Comparison of ENCODE assay signal across 11 mouse cellular contexts in the genomic region with DNA sequence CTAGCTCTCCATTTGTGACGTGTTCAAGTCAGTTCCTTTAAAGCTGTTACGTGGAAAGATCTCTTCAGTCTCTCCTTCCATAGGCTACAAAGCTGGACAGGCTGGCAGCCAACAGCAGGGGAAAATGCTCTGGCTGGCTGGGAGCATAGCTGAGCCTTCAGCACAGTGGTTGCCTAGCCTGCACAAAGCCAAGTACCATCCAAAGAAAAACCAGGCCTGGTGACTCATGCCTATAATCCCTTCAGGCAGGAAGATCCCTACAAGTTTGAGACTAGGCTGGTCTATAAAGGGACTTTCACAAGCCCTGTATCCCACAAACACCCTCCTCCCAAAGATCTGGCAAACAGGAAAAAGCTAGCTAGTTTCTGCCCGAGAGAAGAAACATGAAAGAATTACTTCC. TPM values are rescaled to one million over a fixed set of nuclear protein-coding genes. Genes with fewer than 3 reads are reported as not detected.
DNase-seq lines count a peak whose midpoint lies in the region; ATAC-seq and TF ChIP-seq lines count a peak whose summit lies in the region.
"Had no signal": no experiment of that assay in that cellular context is flagged by ENCODE, and none has a peak within 500 bp of the region (broad histone marks: within the 10 kb centered on the region; RNA-seq: fewer than 3 reads in every experiment).

No protein-coding gene starts in this region.

- H3K9me3 ChIP-seq in heart, embryonic 15.5 days (replicated peaks) = no peaks in the 10 kb centered on the region
- no peaks in the 10 kb centered on the region for H3K9me3 ChIP-seq in heart, embryonic 12.5 days (replicated peaks)
- no peaks in the 10 kb centered on the region for H3K9me3 ChIP-seq in midbrain, embryonic 12.5 days
- no peaks in the 10 kb centered on the region for H3K9me3 ChIP-seq in midbrain, embryonic 10.5 days (replicated peaks)
- H3K9me3 ChIP-seq in embryonic facial prominence, embryonic 12.5 days = no peaks in the 10 kb centered on the region
- H3K9me3 ChIP-seq in neural tube, embryonic 15.5 days (replicated peaks) = no peaks in the 10 kb centered on the region
- H3K9me3 ChIP-seq: kidney, embryonic 15.5 days; liver, embryonic 15.5 days had no signal

- ATAC-seq in heart, embryonic 15.5 days (replicated peaks; ENCODE audit: insufficient number of reproducible peaks, insufficient read depth, low FRiP score, low read depth) = no peak
- ATAC-seq in heart, embryonic 12.5 days (ENCODE audit: insufficient number of reproducible peaks, low FRiP score) = no peak
- ATAC-seq in midbrain, embryonic 12.5 days (ENCODE audit: low FRiP score, low read depth) = no peak
- no peak for ATAC-seq in embryonic facial prominence, embryonic 12.5 days (ENCODE audit: insufficient number of reproducible peaks, insufficient read depth, low FRiP score, low TSS enrichment)
- ATAC-seq in neural tube, embryonic 15.5 days (ENCODE audit: low FRiP score) = no peak

- H3K4me2 ChIP-seq in heart, embryonic 15.5 days = no peak overlapping the region
- H3K4me2 ChIP-seq in heart, embryonic 12.5 days = no peak overlapping the region
- H3K4me2 ChIP-seq in midbrain, embryonic 12.5 days (replicated peaks) = no peak overlapping the region
- no peak overlapping the region for H3K4me2 ChIP-seq in embryonic facial prominence, embryonic 12.5 days (replicated peaks)
- H3K4me2 ChIP-seq in neural tube, embryonic 15.5 days = no peak overlapping the region
- H3K4me2 ChIP-seq: kidney, embryonic 15.5 days; liver, embryonic 15.5 days had no signal

- H3K36me3 ChIP-seq in heart, embryonic 15.5 days = peaks cover 38% of the 10 kb centered on the region
- peaks cover 70% of the 10 kb centered on the region for H3K36me3 ChIP-seq in heart, embryonic 12.5 days
- peaks cover 45% of the 10 kb centered on the region for H3K36me3 ChIP-seq in midbrain, embryonic 12.5 days
- peaks cover 63% of the 10 kb centered on the region for H3K36me3 ChIP-seq in midbrain, embryonic 10.5 days
- H3K36me3 ChIP-seq in embryonic facial prominence, embryonic 12.5 days = peaks cover 31% of the 10 kb centered on the region
- H3K36me3 ChIP-seq in neural tube, embryonic 15.5 days = peaks cover 65% of the 10 kb centered on the region
- peaks cover 24% of the 10 kb centered on the region for H3K36me3 ChIP-seq in thymus, adult 2 months (ENCODE audit: control insufficient read depth, insufficient read depth, low read length)

- no peak overlapping the region for H3K9ac ChIP-seq in heart, embryonic 15.5 days
- no peak overlapping the region for H3K9ac ChIP-seq in heart, embryonic 12.5 days
- no peak overlapping the region for H3K9ac ChIP-seq in midbrain, embryonic 12.5 days (replicated peaks)
- no peak overlapping the region for H3K9ac ChIP-seq in embryonic facial prominence, embryonic 12.5 days
- H3K9ac ChIP-seq in neural tube, embryonic 15.5 days (replicated peaks) = no peak overlapping the region
- H3K9ac ChIP-seq: kidney, embryonic 15.5 days; liver, embryonic 15.5 days had no signal

- peaks cover 13% of the 10 kb centered on the region for H3K4me1 ChIP-seq in heart, embryonic 15.5 days (replicated peaks)
- H3K4me1 ChIP-seq in heart, embryonic 12.5 days (replicated peaks) = peaks cover 14% of the 10 kb centered on the region; the same call in 1 of the 2 replicates
- H3K4me1 ChIP-seq in midbrain, embryonic 12.5 days = peaks cover 8% of the 10 kb centered on the region; the same call in 1 of the 2 replicates
- H3K4me1 ChIP-seq in midbrain, embryonic 10.5 days = peaks cover 17% of the 10 kb centered on the region
- peaks cover 4% of the 10 kb centered on the region; the same call in 1 of the 2 replicates for H3K4me1 ChIP-seq in embryonic facial prominence, embryonic 12.5 days
- peaks cover 16% of the 10 kb centered on the region for H3K4me1 ChIP-seq in neural tube, embryonic 15.5 days
- H3K4me1 ChIP-seq in thymus, adult 2 months (replicated peaks; ENCODE audit: control insufficient read depth, insufficient read depth, low read length) = no peaks in the 10 kb centered on the region

- TF ChIP-seq POLR2A in thymus, adult 2 months (IDR thresholded peaks at IDR 0.05; ENCODE audit: control insufficient read depth, extremely low read depth, insufficient read depth, low read length, poor library complexity) = no peak

- no peak for TF ChIP-seq CTCF in thymus, adult 2 months (IDR thresholded peaks at IDR 0.05; ENCODE audit: borderline replicate concordance, control insufficient read depth, extremely low read depth, insufficient read depth, low read length, poor library complexity)

- WGBS in heart, embryonic 15.5 days = 74% methylated on average over 3 of the region's 3 CpGs
- WGBS in heart, embryonic 12.5 days = 69% methylated on average over 3 of the region's 3 CpGs
- WGBS in midbrain, embryonic 12.5 days = 88% methylated on average over 3 of the region's 3 CpGs
- 86% methylated on average over 3 of the region's 3 CpGs for WGBS in midbrain, embryonic 10.5 days
- WGBS in embryonic facial prominence, embryonic 12.5 days = 73% methylated on average over 3 of the region's 3 CpGs
- 80% methylated on average over 3 of the region's 3 CpGs for WGBS in neural tube, embryonic 15.5 days
- WGBS in thymus, adult 2 months = 96% methylated on average over 3 of the region's 3 CpGs

- H3K27ac ChIP-seq in heart, embryonic 15.5 days = peak overlapping the region; percentile 21; the same call in 1 of the 2 replicates
- no peak overlapping the region for H3K27ac ChIP-seq in heart, embryonic 12.5 days (ENCODE audit: poor library complexity, severe bottlenecking)
- H3K27ac ChIP-seq in midbrain, embryonic 12.5 days (replicated peaks) = 0 out of 2 replicates have a peak overlapping the region, but pooled peaks have one; percentile 20
- H3K27ac ChIP-seq in midbrain, embryonic 10.5 days (replicated peaks) = no peak overlapping the region
- H3K27ac ChIP-seq in embryonic facial prominence, embryonic 12.5 days = peak overlapping the region; percentile 55; the same call in 1 of the 2 replicates
- peak overlapping the region; percentile 48; the same call in 1 of the 2 replicates for H3K27ac ChIP-seq in neural tube, embryonic 15.5 days (replicated peaks)
- H3K27ac ChIP-seq in thymus, adult 2 months (ENCODE audit: control insufficient read depth, insufficient read depth, low read length) = no peak overlapping the region
- H3K27ac ChIP-seq: liver, embryonic 15.5 days had no signal

- H3K27me3 ChIP-seq in heart, embryonic 15.5 days = no peaks in the 10 kb centered on the region
- no peaks in the 10 kb centered on the region for H3K27me3 ChIP-seq in heart, embryonic 12.5 days (replicated peaks)
- H3K27me3 ChIP-seq in midbrain, embryonic 12.5 days = no peaks in the 10 kb centered on the region
- no peaks in the 10 kb centered on the region for H3K27me3 ChIP-seq in midbrain, embryonic 10.5 days (ENCODE audit: low read depth, poor library complexity, severe bottlenecking)
- no peaks in the 10 kb centered on the region for H3K27me3 ChIP-seq in embryonic facial prominence, embryonic 12.5 days
- H3K27me3 ChIP-seq in neural tube, embryonic 15.5 days (replicated peaks) = no peaks in the 10 kb centered on the region
- H3K27me3 ChIP-seq in thymus, adult 2 months (ENCODE audit: control insufficient read depth, insufficient read depth, low read length) = no peaks in the 10 kb centered on the region
- H3K27me3 ChIP-seq: kidney, embryonic 15.5 days; liver, embryonic 15.5 days had no signal

- no peak overlapping the region for H3K4me3 ChIP-seq in heart, embryonic 15.5 days
- H3K4me3 ChIP-seq in heart, embryonic 12.5 days = no peak overlapping the region
- H3K4me3 ChIP-seq in midbrain, embryonic 12.5 days = no peak overlapping the region
- H3K4me3 ChIP-seq in midbrain, embryonic 10.5 days = no peak overlapping the region
- no peak overlapping the region for H3K4me3 ChIP-seq in embryonic facial prominence, embryonic 12.5 days
- H3K4me3 ChIP-seq in neural tube, embryonic 15.5 days (replicated peaks) = no peak overlapping the region
- H3K4me3 ChIP-seq in thymus, adult 2 months (ENCODE audit: control insufficient read depth, insufficient read depth, low read length) = no peak overlapping the region
- H3K4me3 ChIP-seq: kidney, embryonic 15.5 days; liver, embryonic 15.5 days had no signal

- no peak for DNase-seq in midbrain, embryonic 10.5 days (ENCODE audit: low spot score)
- DNase-seq in thymus, adult 2 months = no peak
- DNase-seq in T-cell, adult 2 months (ENCODE audit: low spot score) = no peak
- DNase-seq: cerebellum, adult 11 months had no signal

RNA-seq across cellular contexts. Expression of gene Ten1, which starts 12.8 kb away (rescaled TPM):
- polyA plus RNA-seq in heart, embryonic 15.5 days (2015; fragmentation: Nextera tagmentation; extraction: Ambion mirVana) = 73.2 and 75.7 TPM in 2 replicates
- polyA plus RNA-seq in heart, embryonic 12.5 days (2016; fragmentation: Nextera tagmentation; extraction: Ambion mirVana) = 74.9 and 75.5 TPM in 2 replicates
- polyA plus RNA-seq in midbrain, embryonic 12.5 days (2016; fragmentation: Nextera tagmentation; extraction: Ambion mirVana) = 50.4 and 60.0 TPM in 2 replicates
- polyA plus RNA-seq in midbrain, embryonic 10.5 days (2016; fragmentation: Nextera tagmentation; extraction: Ambion mirVana) = 57.2 and 60.8 TPM in 2 replicates
- polyA plus RNA-seq in embryonic facial prominence, embryonic 12.5 days (2016; fragmentation: Nextera tagmentation; extraction: Ambion mirVana) = 66.5 and 71.9 TPM in 2 replicates
- 90.4 and 93.5 TPM in 2 replicates for polyA plus RNA-seq in neural tube, embryonic 15.5 days (2015; fragmentation: Nextera tagmentation; extraction: Ambion mirVana)
- 56.5 and 57.0 TPM in 2 replicates for polyA plus RNA-seq in thymus, adult 2 months (2012; rRNA removed)

RNA-seq across cellular contexts. Expression of gene Acox1, which starts 13.0 kb away (rescaled TPM):
- 31.4 and 35.4 TPM in 2 replicates for polyA plus RNA-seq in heart, embryonic 15.5 days (2015; fragmentation: Nextera tagmentation; extraction: Ambion mirVana)
- polyA plus RNA-seq in heart, embryonic 12.5 days (2016; fragmentation: Nextera tagmentation; extraction: Ambion mirVana) = 36.1 and 38.3 TPM in 2 replicates
- polyA plus RNA-seq in midbrain, embryonic 12.5 days (2016; fragmentation: Nextera tagmentation; extraction: Ambion mirVana) = 37.9 and 42.6 TPM in 2 replicates
- polyA plus RNA-seq in midbrain, embryonic 10.5 days (2016; fragmentation: Nextera tagmentation; extraction: Ambion mirVana) = 21.2 and 26.3 TPM in 2 replicates
- polyA plus RNA-seq in embryonic facial prominence, embryonic 12.5 days (2016; fragmentation: Nextera tagmentation; extraction: Ambion mirVana) = 25.8 and 26.4 TPM in 2 replicates
- 58.1 and 61.7 TPM in 2 replicates for polyA plus RNA-seq in neural tube, embryonic 15.5 days (2015; fragmentation: Nextera tagmentation; extraction: Ambion mirVana)
- polyA plus RNA-seq in thymus, adult 2 months (2012; rRNA removed) = 39.2 and 44.2 TPM in 2 replicates

RNA-seq across cellular contexts. Expression of gene Fbf1, which starts 17.9 kb away (rescaled TPM):
- 19.8 and 26.0 TPM in 2 replicates for polyA plus RNA-seq in heart, embryonic 15.5 days (2015; fragmentation: Nextera tagmentation; extraction: Ambion mirVana)
- 37.2 and 37.5 TPM in 2 replicates for polyA plus RNA-seq in heart, embryonic 12.5 days (2016; fragmentation: Nextera tagmentation; extraction: Ambion mirVana)
- polyA plus RNA-seq in midbrain, embryonic 12.5 days (2016; fragmentation: Nextera tagmentation; extraction: Ambion mirVana) = 80.2 and 85.9 TPM in 2 replicates
- 58.9 and 71.0 TPM in 2 replicates for polyA plus RNA-seq in midbrain, embryonic 10.5 days (2016; fragmentation: Nextera tagmentation; extraction: Ambion mirVana)
- 61.2 and 61.3 TPM in 2 replicates for polyA plus RNA-seq in embryonic facial prominence, embryonic 12.5 days (2016; fragmentation: Nextera tagmentation; extraction: Ambion mirVana)
- 44.2 and 48.5 TPM in 2 replicates for polyA plus RNA-seq in neural tube, embryonic 15.5 days (2015; fragmentation: Nextera tagmentation; extraction: Ambion mirVana)
- polyA plus RNA-seq in thymus, adult 2 months (2012; rRNA removed) = 30.0 and 30.3 TPM in 2 replicates

RNA-seq across cellular contexts. Expression of gene Mrpl38, which starts 47.2 kb away (rescaled TPM):
- 90.7 and 94.4 TPM in 2 replicates for polyA plus RNA-seq in heart, embryonic 15.5 days (2015; fragmentation: Nextera tagmentation; extraction: Ambion mirVana)
- polyA plus RNA-seq in heart, embryonic 12.5 days (2016; fragmentation: Nextera tagmentation; extraction: Ambion mirVana) = 85.0 and 89.1 TPM in 2 replicates
- polyA plus RNA-seq in midbrain, embryonic 12.5 days (2016; fragmentation: Nextera tagmentation; extraction: Ambion mirVana) = 82.3 and 84.4 TPM in 2 replicates
- polyA plus RNA-seq in midbrain, embryonic 10.5 days (2016; fragmentation: Nextera tagmentation; extraction: Ambion mirVana) = 113 TPM in 2 replicates
- 83.7 and 89.2 TPM in 2 replicates for polyA plus RNA-seq in embryonic facial prominence, embryonic 12.5 days (2016; fragmentation: Nextera tagmentation; extraction: Ambion mirVana)
- polyA plus RNA-seq in neural tube, embryonic 15.5 days (2015; fragmentation: Nextera tagmentation; extraction: Ambion mirVana) = 82.2 and 95.1 TPM in 2 replicates
- 49.0 and 54.7 TPM in 2 replicates for polyA plus RNA-seq in thymus, adult 2 months (2012; rRNA removed)

RNA-seq across cellular contexts. Expression of gene Evpl, which starts 52.0 kb away (rescaled TPM):
- polyA plus RNA-seq in heart, embryonic 15.5 days (2015; fragmentation: Nextera tagmentation; extraction: Ambion mirVana) = 0.71 and 1.6 TPM in 2 replicates
- polyA plus RNA-seq in heart, embryonic 12.5 days (2016; fragmentation: Nextera tagmentation; extraction: Ambion mirVana) = 0.53 and 0.84 TPM in 2 replicates
- polyA plus RNA-seq in midbrain, embryonic 12.5 days (2016; fragmentation: Nextera tagmentation; extraction: Ambion mirVana) = 0.75 and 1.1 TPM in 2 replicates
- polyA plus RNA-seq in midbrain, embryonic 10.5 days (2016; fragmentation: Nextera tagmentation; extraction: Ambion mirVana) = 0.32 and 0.57 TPM in 2 replicates
- polyA plus RNA-seq in embryonic facial prominence, embryonic 12.5 days (2016; fragmentation: Nextera tagmentation; extraction: Ambion mirVana) = 2.9 and 3.1 TPM in 2 replicates
- 1.00 and 1.9 TPM in 2 replicates for polyA plus RNA-seq in neural tube, embryonic 15.5 days (2015; fragmentation: Nextera tagmentation; extraction: Ambion mirVana)
- polyA plus RNA-seq in thymus, adult 2 months (2012; rRNA removed) = 3.2 and 3.7 TPM in 2 replicates

Comparison
In these comparisons a context has a peak if more than half of its experiments do, and no peak if none do; other contexts are left out.
1. H3K27ac ChIP-seq: peak in heart, embryonic 15.5 days (single experiment), midbrain, embryonic 12.5 days (single experiment), embryonic facial prominence, embryonic 12.5 days (single experiment) and neural tube, embryonic 15.5 days (single experiment); none in heart, embryonic 12.5 days (single experiment), midbrain, embryonic 10.5 days (single experiment) and thymus, adult 2 months (single experiment).